Mouse (Mus musculus) CD4-positive, CD25-positive, alpha-beta regulatory T cell, adult 4 months (primary cell): ENCODE results near the gene Gpcpd1. TPM values are rescaled to one million over a fixed set of nuclear protein-coding genes. Genes with fewer than 3 reads are reported as not detected.
"Not testable (repeated sequence)": the region's sequence is repeated elsewhere in the genome, so short reads cannot be mapped to it uniquely, and the experiment has no call there.

ENCODE experiments used
- ATAC-seq: one replicate; pipeline ENCODE4 v1.8.0; 2017
- polyA plus RNA-seq, 2 experiments: library from polyadenylated mRNA; unstranded; fragments of 100-300 nt; shearing (Covaris generic); gene quantifications; one replicate each; pipeline ENCODE4 v1.2.1; 2017

Gpcpd1 gene
- 10 to 100 TPM; 46.5 to 51.5 TPM for polyA plus RNA-seq

GRCm38 (mm10) chr2:132587240-132587779 is at the start of gene Gpcpd1:
Gene Gpcpd1 (minus strand): TSS chr2:132587729.
- ATAC-seq = no peak

GRCm38 (mm10) chr2:132636534-132636933 is 49.0 kb upstream of the Gpcpd1 start:
- ATAC-seq = no peak

- ATAC-seq = no peak
These were observed 41.1 kb upstream of the Gpcpd1 start for GRCm38 (mm10) chr2:132628626-132629025.

- no peak for ATAC-seq
These were observed 35.6 kb upstream of the Gpcpd1 start for GRCm38 (mm10) chr2:132623092-132623491.

GRCm38 (mm10) chr2:132617693-132618092 is 30.2 kb upstream of the Gpcpd1 start:
- ATAC-seq = no peak

- peak; percentile 97 for ATAC-seq
These were observed 26.2 kb upstream of the Gpcpd1 start for GRCm38 (mm10) chr2:132613581-132614188.

- ATAC-seq = no peak
These were observed 24.2 kb upstream of the Gpcpd1 start for GRCm38 (mm10) chr2:132611551-132612233.

- ATAC-seq = peak; percentile 99
These were observed 19.9 kb upstream of the Gpcpd1 start for GRCm38 (mm10) chr2:132607141-132608093.

GRCm38 (mm10) chr2:132605795-132606563 is 18.4 kb upstream of the Gpcpd1 start:
- no peak for ATAC-seq

- no peak for ATAC-seq
These were observed 17.4 kb upstream of the Gpcpd1 start for GRCm38 (mm10) chr2:132604922-132605321.

GRCm38 (mm10) chr2:132603706-132604105 is 16.2 kb upstream of the Gpcpd1 start:
- ATAC-seq = no peak

GRCm38 (mm10) chr2:132601777-132602176 is 14.2 kb upstream of the Gpcpd1 start:
- ATAC-seq = no peak

- no peak for ATAC-seq
These were observed 12.6 kb upstream of the Gpcpd1 start for GRCm38 (mm10) chr2:132600081-132600480.

GRCm38 (mm10) chr2:132599127-132599526 is 11.6 kb upstream of the Gpcpd1 start:
- no peak for ATAC-seq

- ATAC-seq = no peak
These were observed 10.4 kb upstream of the Gpcpd1 start for GRCm38 (mm10) chr2:132597866-132598480.

- ATAC-seq = peak; percentile 72
These were observed 9.7 kb upstream of the Gpcpd1 start for GRCm38 (mm10) chr2:132597226-132597625.

GRCm38 (mm10) chr2:132595601-132596235 is 8.2 kb upstream of the Gpcpd1 start:
- ATAC-seq = no peak

GRCm38 (mm10) chr2:132592126-132592525 is 4.6 kb upstream of the Gpcpd1 start:
- ATAC-seq = no peak

GRCm38 (mm10) chr2:132591579-132591978 is 4.0 kb upstream of the Gpcpd1 start:
- ATAC-seq = not testable (repeated sequence)

- ATAC-seq = no peak
These were observed 2.5 kb upstream of the Gpcpd1 start for GRCm38 (mm10) chr2:132589906-132590538.

- ATAC-seq = no peak
These were observed 1.5 kb downstream of the Gpcpd1 start for GRCm38 (mm10) chr2:132586006-132586405.
